Mouse (Mus musculus): ENCODE results near the gene Cltb. TPM values are rescaled to one million over a fixed set of nuclear protein-coding genes. Genes with fewer than 3 reads are reported as not detected.

The Cltb gene
- polyA plus RNA-seq, 1 experiment from 2014 or later: 13.0 TPM

- H3K9ac ChIP-seq (ENCODE audit: low read length): peak within 1 kb of the TSS; percentile 78
- H3K27me3 ChIP-seq (ENCODE audit: control insufficient read depth, insufficient read depth, low read length): no peaks in the 10 kb centered on the region
- peak within 1 kb of the TSS; percentile 22 for H3K27ac ChIP-seq (replicated peaks; ENCODE audit: low read depth, low read length)
- no peaks in the 10 kb centered on the region for H3K9me3 ChIP-seq (ENCODE audit: control insufficient read depth, low read length)
- WGBS: under 1% methylated on average over 55 of the region's 55 CpGs
- peak within 1 kb of the TSS; percentile 86 for H3K4me3 ChIP-seq (ENCODE audit: low read depth, low read length)
- DNase-seq (ENCODE audit: low spot score): peak; percentile 90
- peaks cover 4% of the 10 kb centered on the region; the same call in 1 of the 2 replicates for H3K4me1 ChIP-seq (ENCODE audit: control insufficient read depth, insufficient read depth, low read length)
- H3K36me3 ChIP-seq (ENCODE audit: control insufficient read depth, insufficient read depth, low read length): peaks cover 10% of the 10 kb centered on the region
- ATAC-seq (ENCODE audit: insufficient number of reproducible peaks, low FRiP score, low TSS enrichment, low read depth): peak; percentile 88
- peak within 1 kb of the TSS; percentile 90 for H3K4me2 ChIP-seq (ENCODE audit: low read depth, severe bottlenecking)
Measured at GRCm38 (mm10) chr13:54574854-54575481, 36.2 kb downstream of the Cltb start, which contains the start of gene Arl10. Arl10 (plus strand) TSS chr13:54575015.

DNA sequence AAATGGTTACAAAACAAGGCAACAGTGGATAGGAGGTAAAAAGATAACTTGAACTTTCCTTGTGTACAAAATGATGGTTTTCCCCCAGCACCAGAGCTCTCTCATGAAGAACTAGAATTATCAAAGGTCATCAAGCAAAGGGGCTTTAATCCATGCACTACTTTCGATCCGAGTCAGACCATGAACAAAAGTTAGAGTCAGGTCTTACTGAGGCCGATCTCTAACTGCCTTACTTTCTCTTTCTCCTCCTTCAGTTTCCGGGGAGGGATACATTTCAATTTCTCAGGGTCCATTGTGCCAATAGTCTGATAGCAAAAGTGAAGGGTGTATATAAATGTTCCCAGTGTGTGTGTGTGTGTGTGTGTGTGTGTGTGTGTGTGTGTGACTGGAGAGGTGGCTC lies 38.5 kb downstream of the Cltb start:
- no peak overlapping the region for H3K4me2 ChIP-seq (ENCODE audit: low read depth, severe bottlenecking)
- no peak for ATAC-seq (ENCODE audit: insufficient number of reproducible peaks, low FRiP score, low TSS enrichment, low read depth)
- WGBS: 85% methylated on average over 4 of the region's 4 CpGs

GRCm38 (mm10) chr13:54571637-54572036 lies 39.5 kb downstream of the Cltb start:
- H3K27me3 ChIP-seq (ENCODE audit: control insufficient read depth, insufficient read depth, low read length): no peaks in the 10 kb centered on the region
- no peak for DNase-seq (ENCODE audit: low spot score)

More for the DNA sequence above, 38.5 kb downstream of the Cltb start:
- no peak overlapping the region for H3K27ac ChIP-seq (replicated peaks; ENCODE audit: low read depth, low read length)
- H3K4me1 ChIP-seq (ENCODE audit: control insufficient read depth, insufficient read depth, low read length): peaks cover 4% of the 10 kb centered on the region; the same call in 1 of the 2 replicates
- no peaks in the 10 kb centered on the region for H3K9me3 ChIP-seq (ENCODE audit: control insufficient read depth, low read length)
- DNase-seq (ENCODE audit: low spot score): no peak
- no peak overlapping the region for H3K9ac ChIP-seq (ENCODE audit: low read length)
- H3K4me3 ChIP-seq (ENCODE audit: low read depth, low read length): no peak overlapping the region
- peaks cover 3% of the 10 kb centered on the region; the same call in 1 of the 2 replicates for H3K36me3 ChIP-seq (ENCODE audit: control insufficient read depth, insufficient read depth, low read length)
- H3K27me3 ChIP-seq (ENCODE audit: control insufficient read depth, insufficient read depth, low read length): no peaks in the 10 kb centered on the region

DNA sequence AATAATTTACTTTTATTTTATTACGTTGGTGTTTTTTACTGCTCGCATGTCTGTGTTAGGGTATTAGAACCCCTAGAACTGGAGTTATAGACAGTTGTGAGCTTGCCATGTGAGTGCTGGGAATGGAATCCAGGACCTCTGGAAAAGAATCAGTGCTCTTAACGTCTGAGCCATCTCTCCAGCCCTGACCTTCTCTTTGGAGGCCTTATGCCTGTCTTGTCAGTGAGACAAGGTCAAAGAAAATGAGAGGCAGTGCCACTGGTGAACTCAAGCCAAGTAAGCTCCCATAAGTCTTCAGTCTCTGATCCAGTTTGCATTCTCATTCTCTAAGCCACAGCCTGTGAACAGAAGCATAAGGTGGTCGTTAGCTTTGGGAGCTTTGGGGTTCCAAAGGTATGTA lies 40.4 kb downstream of the Cltb start:
- no peaks in the 10 kb centered on the region for H3K9me3 ChIP-seq (ENCODE audit: control insufficient read depth, low read length)
- peaks cover under 1% of the 10 kb centered on the region; the same call in 1 of the 2 replicates for H3K4me1 ChIP-seq (ENCODE audit: control insufficient read depth, insufficient read depth, low read length)
- DNase-seq (ENCODE audit: low spot score) (no peak), ATAC-seq (ENCODE audit: insufficient number of reproducible peaks, low FRiP score, low TSS enrichment, low read depth) (no peak)
- no peaks in the 10 kb centered on the region for H3K27me3 ChIP-seq (ENCODE audit: control insufficient read depth, insufficient read depth, low read length)
- H3K4me3 ChIP-seq (ENCODE audit: low read depth, low read length): no peak overlapping the region
- no peak overlapping the region for H3K9ac ChIP-seq (ENCODE audit: low read length)
- H3K27ac ChIP-seq (replicated peaks; ENCODE audit: low read depth, low read length): no peak overlapping the region
- no peaks in the 10 kb centered on the region for H3K36me3 ChIP-seq (ENCODE audit: control insufficient read depth, insufficient read depth, low read length)
- no peak overlapping the region for H3K4me2 ChIP-seq (ENCODE audit: low read depth, severe bottlenecking)
- 72% methylated on average over 4 of the region's 4 CpGs for WGBS

More at GRCm38 (mm10) chr13:54571637-54572036, 39.5 kb downstream of the Cltb start:
- Histone ChIP-seq H3K4me2 (ENCODE audit: low read depth, severe bottlenecking) (no peak overlapping the region), H3K4me3 (ENCODE audit: low read depth, low read length) (no peak overlapping the region), H3K9me3 (ENCODE audit: control insufficient read depth, low read length) (no peaks in the 10 kb centered on the region), H3K4me1 (ENCODE audit: control insufficient read depth, insufficient read depth, low read length) (peaks cover 4% of the 10 kb centered on the region; the same call in 1 of the 2 replicates), H3K9ac (ENCODE audit: low read length) (no peak overlapping the region), H3K27ac (replicated peaks; ENCODE audit: low read depth, low read length) (no peak overlapping the region), H3K36me3 (ENCODE audit: control insufficient read depth, insufficient read depth, low read length) (no peaks in the 10 kb centered on the region)
- no peak for ATAC-seq (ENCODE audit: insufficient number of reproducible peaks, low FRiP score, low TSS enrichment, low read depth)
- 49% methylated on average over 2 of the region's 2 CpGs for WGBS

GRCm38 (mm10) chr13:54569282-54569681 lies 41.9 kb downstream of the Cltb start:
- 42% methylated on average over 1 of the region's 1 CpGs for WGBS
- no peak for ATAC-seq (ENCODE audit: insufficient number of reproducible peaks, low FRiP score, low TSS enrichment, low read depth)
- H3K4me2 ChIP-seq (ENCODE audit: low read depth, severe bottlenecking): no peak overlapping the region

DNA sequence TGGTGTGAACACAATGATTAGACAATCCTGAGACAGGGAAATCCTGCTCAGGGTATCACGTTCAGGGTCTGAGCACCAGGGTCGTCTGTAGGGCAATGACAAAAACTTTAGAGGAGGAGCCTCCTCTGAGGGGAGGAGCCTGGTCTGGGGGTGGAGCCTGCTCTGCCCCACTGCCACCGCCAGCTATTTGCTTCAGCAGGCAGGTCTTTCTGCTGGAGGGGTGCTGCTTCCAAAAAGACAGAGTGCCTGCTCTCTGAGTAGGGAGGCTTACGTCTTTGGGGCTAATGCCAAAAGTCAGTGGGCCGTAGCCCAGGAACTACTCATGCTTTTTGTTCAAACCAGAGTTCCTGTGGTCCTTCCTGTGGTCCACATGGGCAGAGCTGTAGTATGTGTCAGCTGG lies 42.8 kb downstream of the Cltb start:
- Histone ChIP-seq H3K27me3 (ENCODE audit: control insufficient read depth, insufficient read depth, low read length) (no peaks in the 10 kb centered on the region), H3K4me1 (ENCODE audit: control insufficient read depth, insufficient read depth, low read length) (peaks cover 6% of the 10 kb centered on the region), H3K9me3 (ENCODE audit: control insufficient read depth, low read length) (no peaks in the 10 kb centered on the region), H3K27ac (replicated peaks; ENCODE audit: low read depth, low read length) (no peak overlapping the region), H3K36me3 (ENCODE audit: control insufficient read depth, insufficient read depth, low read length) (no peaks in the 10 kb centered on the region), H3K9ac (ENCODE audit: low read length) (no peak overlapping the region), H3K4me2 (ENCODE audit: low read depth, severe bottlenecking) (no peak overlapping the region), H3K4me3 (ENCODE audit: low read depth, low read length) (no peak overlapping the region)
- WGBS: 42% methylated on average over 5 of the region's 5 CpGs
- DNase-seq (ENCODE audit: low spot score) (no peak), ATAC-seq (ENCODE audit: insufficient number of reproducible peaks, low FRiP score, low TSS enrichment, low read depth) (no peak)

More at GRCm38 (mm10) chr13:54569282-54569681, 41.9 kb downstream of the Cltb start:
- Histone ChIP-seq H3K4me3 (ENCODE audit: low read depth, low read length) (no peak overlapping the region), H3K27ac (replicated peaks; ENCODE audit: low read depth, low read length) (no peak overlapping the region), H3K4me1 (ENCODE audit: control insufficient read depth, insufficient read depth, low read length) (peaks cover 1% of the 10 kb centered on the region), H3K9me3 (ENCODE audit: control insufficient read depth, low read length) (no peaks in the 10 kb centered on the region), H3K9ac (ENCODE audit: low read length) (no peak overlapping the region), H3K27me3 (ENCODE audit: control insufficient read depth, insufficient read depth, low read length) (no peaks in the 10 kb centered on the region), H3K36me3 (ENCODE audit: control insufficient read depth, insufficient read depth, low read length) (no peaks in the 10 kb centered on the region)
- no peak for DNase-seq (ENCODE audit: low spot score)

DNA sequence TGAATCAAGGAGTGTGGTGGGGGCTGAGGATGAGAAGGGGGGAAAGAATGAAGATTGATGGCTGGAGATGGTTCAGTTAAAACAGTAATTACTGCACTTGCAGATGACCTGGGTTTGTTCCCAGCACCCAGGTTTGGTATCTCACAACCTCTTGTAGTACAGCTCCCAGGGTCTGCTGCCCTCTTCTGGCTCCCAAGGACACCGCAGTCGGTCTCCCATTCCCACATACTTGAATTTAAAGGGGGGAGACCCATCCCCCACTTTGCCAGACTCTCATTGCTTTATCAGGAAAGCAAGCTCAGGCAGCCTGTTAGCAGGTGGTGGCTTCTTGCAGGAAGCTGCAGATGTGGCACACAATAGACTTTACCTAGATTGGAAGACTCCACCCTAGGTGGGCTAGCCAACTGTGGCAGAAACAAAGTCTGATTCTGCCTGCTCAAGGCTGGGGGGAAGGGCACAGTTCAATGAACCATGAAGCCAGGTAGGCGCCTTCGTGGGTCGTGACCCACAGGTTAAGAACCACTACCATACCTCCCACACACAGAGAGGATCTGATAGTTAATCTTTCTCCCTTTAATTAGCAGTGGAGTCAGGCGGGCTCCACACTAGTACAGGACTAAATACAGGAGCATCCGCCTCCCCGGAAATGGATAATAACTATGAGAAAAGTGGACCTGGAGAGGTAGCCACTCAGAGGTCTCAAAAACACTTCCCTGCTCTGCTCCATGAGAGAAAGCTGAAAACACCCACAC lies 45.4 kb downstream of the Cltb start:
- 48% methylated on average over 8 of the region's 8 CpGs for WGBS
- H3K27me3 ChIP-seq (ENCODE audit: control insufficient read depth, insufficient read depth, low read length): no peaks in the 10 kb centered on the region

GRCm38 (mm10) chr13:54565201-54565581 lies 46.0 kb downstream of the Cltb start, which contains the start of gene 4833439L19Rik:
4833439L19Rik (minus strand) TSS chr13:54565435.
- Histone ChIP-seq H3K36me3 (ENCODE audit: control insufficient read depth, insufficient read depth, low read length) (peaks cover 3% of the 10 kb centered on the region; the same call in 1 of the 2 replicates), H3K27me3 (ENCODE audit: control insufficient read depth, insufficient read depth, low read length) (no peaks in the 10 kb centered on the region), H3K4me1 (ENCODE audit: control insufficient read depth, insufficient read depth, low read length) (peaks cover 6% of the 10 kb centered on the region), H3K9me3 (ENCODE audit: control insufficient read depth, low read length) (no peaks in the 10 kb centered on the region), H3K9ac (ENCODE audit: low read length) (peak within 1 kb of the TSS; percentile 96), H3K4me2 (ENCODE audit: low read depth, severe bottlenecking) (peak within 1 kb of the TSS; percentile 63), H3K27ac (replicated peaks; ENCODE audit: low read depth, low read length) (no peak within 1 kb of the TSS), H3K4me3 (ENCODE audit: low read depth, low read length) (peak within 1 kb of the TSS; percentile 93)
- ATAC-seq (ENCODE audit: insufficient number of reproducible peaks, low FRiP score, low TSS enrichment, low read depth) (peak; percentile 89), DNase-seq (ENCODE audit: low spot score) (peak; percentile 97)
- 0% methylated on average over 27 of the region's 27 CpGs for WGBS

More for the DNA sequence above, 45.4 kb downstream of the Cltb start:
- Histone ChIP-seq H3K9me3 (ENCODE audit: control insufficient read depth, low read length) (no peaks in the 10 kb centered on the region), H3K4me1 (ENCODE audit: control insufficient read depth, insufficient read depth, low read length) (peaks cover 6% of the 10 kb centered on the region), H3K36me3 (ENCODE audit: control insufficient read depth, insufficient read depth, low read length) (0 out of 2 replicates have a peak, but pooled peaks cover 3% of the 10 kb centered on the region), H3K27ac (replicated peaks; ENCODE audit: low read depth, low read length) (no peak overlapping the region), H3K9ac (ENCODE audit: low read length) (no peak overlapping the region), H3K4me2 (ENCODE audit: low read depth, severe bottlenecking) (peak overlapping the region; percentile 37; the same call in 1 of the 2 replicates), H3K4me3 (ENCODE audit: low read depth, low read length) (peak overlapping the region; percentile 93)
- peak; percentile 60 for DNase-seq (ENCODE audit: low spot score)
- 0 out of 2 replicates have a peak, but pooled peaks have one; percentile 8 for ATAC-seq (ENCODE audit: insufficient number of reproducible peaks, low FRiP score, low TSS enrichment, low read depth)
